Mouse (Mus musculus) stomach, embryonic 16.5 days (tissue): Measurements from ENCODE around the gene Arrdc1. TPM values are rescaled to one million over a fixed set of nuclear protein-coding genes. Genes with fewer than 3 reads are reported as not detected.

Experiments used
- ATAC-seq: fragments of 200-750 bp; cut with Nextera tagmentation; 2 replicates; pipeline ENCODE4 v1.8.0; 2017; ENCODE audit warnings: moderate number of reproducible peaks, moderate TSS enrichment; ENCODE audit not compliant: insufficient read depth, low FRiP score
- H3K27ac ChIP-seq: fragments of 300-500 bp; sonication (generic); 2 replicates; pipeline ENCODE4 v1.5.1; 2014; ENCODE audit warnings: low read length
- H3K27me3 ChIP-seq: fragments of 300-500 bp; sonication (generic); 2 replicates; pipeline ENCODE4 v1.6.1; 2014; ENCODE audit warnings: low read length, control low read depth, mixed read lengths; ENCODE audit not compliant: control insufficient read depth, insufficient read depth
- H3K36me3 ChIP-seq: fragments of 300-500 bp; sonication (generic); 2 replicates; pipeline ENCODE4 v1.6.1; 2014; ENCODE audit warnings: low read length; ENCODE audit not compliant: control insufficient read depth, insufficient read depth
- H3K4me1 ChIP-seq: fragments of 300-500 bp; sonication (generic); 2 replicates; pipeline ENCODE4 v1.6.1; 2014; ENCODE audit warnings: low read length, control low read depth, mixed read lengths; ENCODE audit not compliant: control insufficient read depth, insufficient read depth
- H3K4me2 ChIP-seq: fragments of 300-500 bp; sonication (generic); 2 replicates; pipeline ENCODE4 v1.6.1; 2014; ENCODE audit warnings: low read depth, low read length, mixed read lengths
- H3K4me3 ChIP-seq: fragments of 300-500 bp; sonication (generic); replicated peaks from 2 replicates; pipeline ENCODE4 v1.5.1; 2014; ENCODE audit warnings: mild to moderate bottlenecking, low read length
- H3K9ac ChIP-seq: fragments of 300-500 bp; sonication (generic); 2 replicates; pipeline ENCODE4 v1.6.1; 2014; ENCODE audit warnings: low read length
- H3K9me3 ChIP-seq: fragments of 300-500 bp; sonication (generic); replicated peaks from 2 replicates; pipeline ENCODE4 v1.6.1; 2016; ENCODE audit warnings: low read length, control low read depth; ENCODE audit not compliant: control insufficient read depth
- WGBS: fragments of 180-500 bp; shearing (Covaris S2); extraction: QIAGEN DNeasy Blood & Tissue Kit; methylation state at CpG from one replicate; pipeline ENCODE4 v1.1.7; 2014; 5-methylcytosine and 5-hydroxymethylcytosine counted together
- polyA plus RNA-seq: library from polyadenylated mRNA; unstranded; fragments of >200 nt; fragmentation: Nextera tagmentation; extraction: Ambion mirVana; gene quantifications from 2 replicates; pipeline ENCODE4 v1.2.1, GENCODE M21; 2015

Arrdc1 gene
- polyA plus RNA-seq, 1 experiment from 2014 or later = 105 TPM

- 0 out of 2 replicates have a peak, but pooled peaks cover 2% of the 10 kb centered on the region for H3K4me1 ChIP-seq
- WGBS = 91% methylated on average over 4 of the region's 4 CpGs
Observed at GRCm38 (mm10) chr2:24912189-24912588, 22.9 kb downstream of the Arrdc1 start.

GRCm38 (mm10) chr2:24910481-24910880 is 24.6 kb downstream of the Arrdc1 start:
- Histone ChIP-seq H3K27me3 (no peaks in the 10 kb centered on the region), H3K27ac (no peak overlapping the region), H3K4me3 (no peak overlapping the region), H3K4me1 (peaks cover 13% of the 10 kb centered on the region), H3K4me2 (no peak overlapping the region), H3K9me3 (no peaks in the 10 kb centered on the region), H3K9ac (no peak overlapping the region), H3K36me3 (no peaks in the 10 kb centered on the region; the same call in 1 of the 2 replicates)
- no peak for ATAC-seq
- 86% methylated on average over 4 of the region's 4 CpGs for WGBS

More at GRCm38 (mm10) chr2:24912189-24912588, 22.9 kb downstream of the Arrdc1 start:
- no peaks in the 10 kb centered on the region for H3K27me3 ChIP-seq
- no peak overlapping the region for H3K4me2 ChIP-seq
- no peaks in the 10 kb centered on the region; the same call in 1 of the 2 replicates for H3K36me3 ChIP-seq
- no peaks in the 10 kb centered on the region for H3K9me3 ChIP-seq
- H3K4me3 ChIP-seq = no peak overlapping the region
- ATAC-seq = no peak
- no peak overlapping the region for H3K27ac ChIP-seq
- no peak overlapping the region for H3K9ac ChIP-seq

GRCm38 (mm10) chr2:24905653-24906155 is 29.3 kb downstream of the Arrdc1 start:
- ATAC-seq = no peak
- H3K4me2 ChIP-seq = no peak overlapping the region

GRCm38 (mm10) chr2:24904823-24905652 is 30.0 kb downstream of the Arrdc1 start:
- no peak overlapping the region; the same call in 1 of the 2 replicates for H3K27ac ChIP-seq
- H3K36me3 ChIP-seq = no peaks in the 10 kb centered on the region
- H3K27me3 ChIP-seq = no peaks in the 10 kb centered on the region
- no peak for ATAC-seq
- H3K4me3 ChIP-seq = no peak overlapping the region
- no peak overlapping the region for H3K4me2 ChIP-seq
- H3K9me3 ChIP-seq = no peaks in the 10 kb centered on the region
- WGBS = 76% methylated on average over 11 of the region's 11 CpGs
- no peak overlapping the region for H3K9ac ChIP-seq
- peaks cover 29% of the 10 kb centered on the region for H3K4me1 ChIP-seq

More at GRCm38 (mm10) chr2:24905653-24906155, 29.3 kb downstream of the Arrdc1 start:
- no peaks in the 10 kb centered on the region for H3K27me3 ChIP-seq
- WGBS = 13% methylated on average over 2 of the region's 2 CpGs
- peaks cover 29% of the 10 kb centered on the region for H3K4me1 ChIP-seq
- peak overlapping the region; percentile 63 for H3K27ac ChIP-seq
- H3K36me3 ChIP-seq = no peaks in the 10 kb centered on the region
- no peak overlapping the region for H3K4me3 ChIP-seq
- no peaks in the 10 kb centered on the region for H3K9me3 ChIP-seq
- no peak overlapping the region for H3K9ac ChIP-seq

- Histone ChIP-seq H3K4me2 (no peak overlapping the region), H3K9me3 (no peaks in the 10 kb centered on the region), H3K9ac (no peak overlapping the region), H3K4me1 (peaks cover 29% of the 10 kb centered on the region), H3K4me3 (no peak overlapping the region), H3K36me3 (no peaks in the 10 kb centered on the region), H3K27ac (no peak overlapping the region), H3K27me3 (no peaks in the 10 kb centered on the region)
- ATAC-seq = no peak
- WGBS = 74% methylated on average over 6 of the region's 6 CpGs
Observed at GRCm38 (mm10) chr2:24902999-24903398, 32.1 kb downstream of the Arrdc1 start.

- ATAC-seq = no peak
- no peak overlapping the region for H3K27ac ChIP-seq
- H3K4me2 ChIP-seq = no peak overlapping the region
- WGBS = 28% methylated on average over 5 of the region's 5 CpGs
- H3K36me3 ChIP-seq = no peaks in the 10 kb centered on the region
- H3K4me1 ChIP-seq = peaks cover 28% of the 10 kb centered on the region
- no peak overlapping the region for H3K9ac ChIP-seq
- H3K9me3 ChIP-seq = no peaks in the 10 kb centered on the region
- no peak overlapping the region for H3K4me3 ChIP-seq
- no peaks in the 10 kb centered on the region for H3K27me3 ChIP-seq
Observed at GRCm38 (mm10) chr2:24901055-24901454, 34.0 kb downstream of the Arrdc1 start.

- Histone ChIP-seq H3K4me1 (peaks cover 20% of the 10 kb centered on the region), H3K4me2 (no peak overlapping the region), H3K4me3 (no peak overlapping the region), H3K36me3 (no peaks in the 10 kb centered on the region), H3K27me3 (no peaks in the 10 kb centered on the region), H3K9ac (no peak overlapping the region), H3K9me3 (no peaks in the 10 kb centered on the region), H3K27ac (no peak overlapping the region)
- WGBS = 93% methylated on average over 2 of the region's 2 CpGs
- no peak for ATAC-seq
Observed at GRCm38 (mm10) chr2:24899292-24899691, 35.8 kb downstream of the Arrdc1 start.

GRCm38 (mm10) chr2:24896761-24897160 is 38.3 kb downstream of the Arrdc1 start:
- H3K4me2 ChIP-seq = no peak overlapping the region
- no peak overlapping the region for H3K9ac ChIP-seq
- no peak overlapping the region for H3K4me3 ChIP-seq
- peak; percentile 58; the same call in 1 of the 2 replicates for ATAC-seq
- H3K4me1 ChIP-seq = peaks cover 14% of the 10 kb centered on the region
- no peaks in the 10 kb centered on the region for H3K9me3 ChIP-seq
- 69% methylated on average over 4 of the region's 4 CpGs for WGBS
- no peak overlapping the region for H3K27ac ChIP-seq
- H3K27me3 ChIP-seq = no peaks in the 10 kb centered on the region
- no peaks in the 10 kb centered on the region for H3K36me3 ChIP-seq

- H3K4me3 ChIP-seq = no peak overlapping the region
- no peaks in the 10 kb centered on the region for H3K9me3 ChIP-seq
- no peak overlapping the region for H3K9ac ChIP-seq
- H3K36me3 ChIP-seq = no peaks in the 10 kb centered on the region
- H3K27me3 ChIP-seq = no peaks in the 10 kb centered on the region
- H3K4me2 ChIP-seq = no peak overlapping the region
- no peak overlapping the region for H3K27ac ChIP-seq
- H3K4me1 ChIP-seq = 0 out of 2 replicates have a peak, but pooled peaks cover 7% of the 10 kb centered on the region
- no peak for ATAC-seq
- 92% methylated on average over 1 of the region's 1 CpGs for WGBS
Observed at GRCm38 (mm10) chr2:24894211-24894610, 40.8 kb downstream of the Arrdc1 start.
